Comparison of ENCODE assay signal across 9 mouse cellular contexts in the genomic region with DNA sequence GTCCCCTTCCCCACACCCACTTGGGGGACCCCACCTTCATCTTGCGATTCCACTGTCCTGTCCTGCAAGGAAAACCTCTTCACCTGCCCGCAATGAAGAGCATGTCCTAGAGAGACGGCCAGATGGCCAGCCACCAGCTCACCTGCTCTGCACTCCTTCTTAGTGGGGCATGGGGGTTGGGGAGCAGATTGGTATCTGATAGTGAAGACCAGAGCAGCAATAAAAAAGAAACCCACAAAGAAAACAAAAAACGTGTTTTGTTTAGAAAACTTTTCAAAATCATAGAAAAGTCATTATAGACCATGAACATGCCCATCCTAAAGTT. TPM values are rescaled to one million over a fixed set of nuclear protein-coding genes. Genes with fewer than 3 reads are reported as not detected.
DNase-seq lines count a peak whose midpoint lies in the region; ATAC-seq and TF ChIP-seq lines count a peak whose summit lies in the region.
"Had no signal": no experiment of that assay in that cellular context is flagged by ENCODE, and none has a peak within 500 bp of the region (broad histone marks: within the 10 kb centered on the region; RNA-seq: fewer than 3 reads in every experiment).

No protein-coding gene starts in this region.

- H3K36me3 ChIP-seq in kidney, embryonic 16.5 days (ENCODE audit: insufficient read depth, low read length) = no peaks in the 10 kb centered on the region
- H3K36me3 ChIP-seq in embryonic facial prominence, embryonic 14.5 days (ENCODE audit: control insufficient read depth, insufficient read depth, low read length) = no peaks in the 10 kb centered on the region
- no peaks in the 10 kb centered on the region for H3K36me3 ChIP-seq in hindbrain, embryonic 16.5 days (ENCODE audit: control insufficient read depth, insufficient read depth, low read length)
- H3K36me3 ChIP-seq in midbrain, postnatal 0 days (ENCODE audit: insufficient read depth, low read length) = no peaks in the 10 kb centered on the region

- 5% methylated on average over 4 of the region's 4 CpGs for WGBS in kidney, embryonic 16.5 days
- WGBS in embryonic facial prominence, embryonic 14.5 days = 8% methylated on average over 4 of the region's 4 CpGs
- 10% methylated on average over 4 of the region's 4 CpGs for WGBS in hindbrain, embryonic 16.5 days
- 7% methylated on average over 4 of the region's 4 CpGs for WGBS in midbrain, postnatal 0 days

- peak overlapping the region; percentile 37 for H3K4me2 ChIP-seq in kidney, embryonic 16.5 days (replicated peaks; ENCODE audit: low read depth, low read length)
- H3K4me2 ChIP-seq in embryonic facial prominence, embryonic 14.5 days (ENCODE audit: low read depth, low read length) = peak overlapping the region; percentile 43
- H3K4me2 ChIP-seq in hindbrain, embryonic 16.5 days (ENCODE audit: low read length) = peak overlapping the region; percentile 49
- H3K4me2 ChIP-seq in midbrain, postnatal 0 days (ENCODE audit: low read depth, low read length, poor library complexity, severe bottlenecking) = peak overlapping the region; percentile 48

- no peak overlapping the region for H3K27ac ChIP-seq in kidney, embryonic 16.5 days (ENCODE audit: low read length)
- no peak overlapping the region for H3K27ac ChIP-seq in embryonic facial prominence, embryonic 14.5 days (replicated peaks; ENCODE audit: low read depth, low read length)
- no peak overlapping the region for H3K27ac ChIP-seq in hindbrain, embryonic 16.5 days (ENCODE audit: low read depth, low read length)
- H3K27ac ChIP-seq in midbrain, postnatal 0 days (ENCODE audit: low read depth, low read length) = no peak overlapping the region

- no peak for TF ChIP-seq CTCF in midbrain, postnatal 0 days (IDR thresholded peaks at IDR 0.05)

- peak overlapping the region; percentile 17 for H3K4me3 ChIP-seq in kidney, embryonic 16.5 days (ENCODE audit: low read length)
- H3K4me3 ChIP-seq in embryonic facial prominence, embryonic 14.5 days (ENCODE audit: low read depth, low read length) = peak overlapping the region; percentile 14; the same call in 1 of the 2 replicates
- peak overlapping the region; percentile 15; the same call in 1 of the 2 replicates for H3K4me3 ChIP-seq in hindbrain, embryonic 16.5 days (ENCODE audit: low read length)
- H3K4me3 ChIP-seq in midbrain, postnatal 0 days (ENCODE audit: low read depth, low read length) = peak overlapping the region; percentile 23
- H3K4me3 ChIP-seq: myocyte had no signal

- no peak for ATAC-seq in kidney, embryonic 16.5 days (ENCODE audit: low FRiP score, low TSS enrichment)
- no peak for ATAC-seq in embryonic facial prominence, embryonic 14.5 days (ENCODE audit: low read depth)
- no peak for ATAC-seq in hindbrain, embryonic 16.5 days
- ATAC-seq in midbrain, postnatal 0 days (ENCODE audit: low FRiP score) = no peak

- peaks cover 37% of the 10 kb centered on the region for H3K27me3 ChIP-seq in kidney, embryonic 16.5 days (ENCODE audit: insufficient read depth, low read length)
- H3K27me3 ChIP-seq in embryonic facial prominence, embryonic 14.5 days (replicated peaks; ENCODE audit: control insufficient read depth, insufficient read depth, low read length) = peaks cover 50% of the 10 kb centered on the region
- peaks cover 19% of the 10 kb centered on the region for H3K27me3 ChIP-seq in hindbrain, embryonic 16.5 days (replicated peaks; ENCODE audit: control insufficient read depth, insufficient read depth, low read length)
- H3K27me3 ChIP-seq in midbrain, postnatal 0 days (ENCODE audit: insufficient read depth, low read length) = peaks cover 16% of the 10 kb centered on the region; the same call in 1 of the 2 replicates

- peaks cover 8% of the 10 kb centered on the region; the same call in 1 of the 2 replicates for H3K4me1 ChIP-seq in kidney, embryonic 16.5 days (ENCODE audit: insufficient read depth, low read length)
- 0 out of 2 replicates have a peak, but pooled peaks cover 7% of the 10 kb centered on the region for H3K4me1 ChIP-seq in embryonic facial prominence, embryonic 14.5 days (ENCODE audit: control insufficient read depth, insufficient read depth, low read length)
- peaks cover 10% of the 10 kb centered on the region; the same call in 1 of the 2 replicates for H3K4me1 ChIP-seq in hindbrain, embryonic 16.5 days (ENCODE audit: control insufficient read depth, insufficient read depth, low read depth, low read length)
- no peaks in the 10 kb centered on the region for H3K4me1 ChIP-seq in midbrain, postnatal 0 days (ENCODE audit: insufficient read depth, low read length)

- H3K9ac ChIP-seq in kidney, embryonic 16.5 days (replicated peaks; ENCODE audit: low read length) = no peak overlapping the region
- H3K9ac ChIP-seq in embryonic facial prominence, embryonic 14.5 days (ENCODE audit: low read depth, low read length) = no peak overlapping the region
- H3K9ac ChIP-seq in hindbrain, embryonic 16.5 days (ENCODE audit: low read depth, low read length) = no peak overlapping the region
- H3K9ac ChIP-seq in midbrain, postnatal 0 days (replicated peaks; ENCODE audit: low read length, poor library complexity, severe bottlenecking) = no peak overlapping the region

- no peaks in the 10 kb centered on the region for H3K9me3 ChIP-seq in kidney, embryonic 16.5 days (ENCODE audit: low read length)
- H3K9me3 ChIP-seq in embryonic facial prominence, embryonic 14.5 days (ENCODE audit: control insufficient read depth, low read length) = no peaks in the 10 kb centered on the region
- no peaks in the 10 kb centered on the region for H3K9me3 ChIP-seq in hindbrain, embryonic 16.5 days (ENCODE audit: control insufficient read depth, low read length)
- no peaks in the 10 kb centered on the region for H3K9me3 ChIP-seq in midbrain, postnatal 0 days (ENCODE audit: low read length)

- no peak for DNase-seq in kidney, postnatal 4 days
- DNase-seq in embryonic facial prominence, embryonic 14.5 days (ENCODE audit: low spot score) = no peak
- DNase-seq in midbrain, postnatal 0 days (ENCODE audit: low spot score) = no peak
- no peak for DNase-seq in gastrocnemius, postnatal 4 days (ENCODE audit: low spot score in 2 of 2)
- no peak for DNase-seq in testis, postnatal 10 days (ENCODE audit: low spot score)
- DNase-seq: heart, adult 18-20 months had no signal

RNA-seq across cellular contexts. Expression of gene Lhx2, which starts 40.4 kb away (rescaled TPM):
- polyA plus RNA-seq in kidney, embryonic 16.5 days (2015; fragmentation: Nextera tagmentation; extraction: Ambion mirVana) = 0.16 TPM in 1 of 2 replicates, not detected in the other
- 10.4 and 11.2 TPM in 2 replicates for polyA plus RNA-seq in embryonic facial prominence, embryonic 14.5 days (2014; fragmentation: Nextera tagmentation; extraction: Ambion mirVana)
- 6.8 and 9.2 TPM in 2 replicates for polyA plus RNA-seq in hindbrain, embryonic 16.5 days (2015; fragmentation: Nextera tagmentation; extraction: Ambion mirVana)
- total RNA-seq in midbrain, postnatal 0 days (2014; rRNA removed) = 77.5 and 90.1 TPM in 2 replicates
- 22.1 and 23.8 TPM in 2 replicates for polyA plus RNA-seq in midbrain, postnatal 0 days (2015; fragmentation: Nextera tagmentation; extraction: Ambion mirVana)
- total RNA-seq in gastrocnemius, postnatal 4 days (2021) = under 1 TPM; 0.78 TPM
- total RNA-seq: heart, adult 18-20 months had no signal
